Mouse (Mus musculus): ENCODE results near the gene Gm14305. TPM values are rescaled to one million over a fixed set of nuclear protein-coding genes. Genes with fewer than 3 reads are reported as not detected.

Gene Gm14305
- 11.9 TPM for polyA plus RNA-seq (2017; shearing (Covaris generic))

DNA sequence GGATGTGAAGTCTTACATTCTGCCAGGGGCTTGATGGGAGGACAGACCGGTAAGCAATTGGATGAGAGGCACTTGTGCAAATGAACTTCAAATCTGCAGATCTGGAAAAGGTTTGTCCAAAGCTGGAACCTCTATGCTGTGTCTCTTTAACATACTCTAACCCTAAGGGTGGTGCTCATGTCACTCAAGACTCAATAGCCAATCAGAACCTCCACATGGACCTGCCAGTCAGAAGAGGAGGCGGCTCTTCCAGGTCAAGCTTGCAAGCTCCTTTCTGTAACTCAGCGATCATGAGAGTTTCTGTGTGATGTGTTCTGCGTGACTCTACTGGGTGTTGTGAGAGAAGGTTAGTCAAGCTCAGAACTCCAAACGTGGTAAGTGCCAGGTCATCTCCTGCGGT lies at the start of gene Gm14305:
Gene Gm14305 (plus strand): TSS at position 278 of the 400 bp plus-strand sequence.

DNA sequence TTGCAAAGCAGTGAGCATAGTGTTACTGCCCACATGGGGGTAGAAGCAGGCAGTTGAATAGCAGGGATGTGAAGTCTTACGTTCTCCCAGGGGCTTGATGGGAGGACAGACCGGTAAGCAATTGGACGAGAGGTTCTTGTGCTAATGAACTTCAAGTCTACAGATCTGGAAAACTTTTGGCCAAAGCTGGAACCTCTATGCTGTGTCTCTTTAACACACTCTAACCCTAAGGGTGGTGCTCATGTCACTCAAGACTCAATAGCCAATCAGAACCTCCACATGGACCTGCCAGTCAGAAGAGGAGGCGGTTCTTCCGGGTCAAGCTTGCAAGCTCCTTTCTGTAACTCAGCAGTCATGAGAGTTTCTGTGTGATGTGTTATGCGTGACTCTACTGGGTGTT lies 37.9 kb upstream of the Gm14305 start, which contains the start of gene Zfp973:
Gene Zfp973 (plus strand): TSS at position 301 of the 400 bp plus-strand sequence.

Other genes starting within 250 kb of the Gm14305 start
- gene Gm14434, start 221.5 kb upstream of the Gm14305 start, polyA plus RNA-seq (2017; shearing (Covaris generic)): not detected
- not detected for gene Zfp967, start 187.3 kb upstream of the Gm14305 start, polyA plus RNA-seq (2017; shearing (Covaris generic))
- gene Gm14308, start 72.0 kb upstream of the Gm14305 start, polyA plus RNA-seq (2017; shearing (Covaris generic)): 10.4 TPM
- gene Zfp973, start 37.8 kb upstream of the Gm14305 start, polyA plus RNA-seq (2017; shearing (Covaris generic)): 8.9 TPM
- gene Gm14295, start 90.3 kb downstream of the Gm14305 start, polyA plus RNA-seq (2017; shearing (Covaris generic)): 10.2 TPM
- gene Gm14408, start 122.8 kb downstream of the Gm14305 start, polyA plus RNA-seq (2017; shearing (Covaris generic)): not detected
- 4.8 TPM for gene Gm14296, start 219.5 kb downstream of the Gm14305 start, polyA plus RNA-seq (2017; shearing (Covaris generic))